Mouse (Mus musculus) kidney, adult 2 months (tissue): ENCODE measurements at regions not wholly inside any gene's neighbourhood (a gene's known extent, or its start where the extent isn't known, plus 50 kb on each side); places are given as distances from the start of the nearest gene placed in this dataset.
A peak's percentile ranks its signal among the peaks of the same experiment; 100 is the strongest.

Experiments used
- DNase-seq: peaks from one replicate; pipeline ENCODE4 v3.0.0; 2021
- H3K27ac ChIP-seq: fragments of 200-500 bp; 2 replicates; pipeline ENCODE4 v1.5.1; 2012; ENCODE audit warnings: low read depth, low read length, control low read depth, inconsistent platforms; ENCODE audit not compliant: insufficient read depth
- H3K27me3 ChIP-seq: fragments of 200-500 bp; replicated peaks from 2 replicates; pipeline ENCODE4 v1.6.1; 2012; ENCODE audit warnings: mild to moderate bottlenecking, moderate library complexity, low read length, inconsistent platforms; ENCODE audit not compliant: control insufficient read depth, insufficient read depth
- H3K36me3 ChIP-seq: fragments of 200-500 bp; 2 replicates; pipeline ENCODE4 v1.6.1; 2012; ENCODE audit warnings: mild to moderate bottlenecking, moderate library complexity, low read length, inconsistent platforms; ENCODE audit not compliant: control insufficient read depth, insufficient read depth
- H3K4me1 ChIP-seq: fragments of 200-500 bp; 2 replicates; pipeline ENCODE4 v1.6.1; 2011; ENCODE audit warnings: low read length; ENCODE audit not compliant: control insufficient read depth, insufficient read depth
- H3K4me3 ChIP-seq: fragments of 200-500 bp; 2 replicates; pipeline ENCODE4 v1.5.1; 2011; ENCODE audit warnings: mild to moderate bottlenecking, low read depth, low read length, control low read depth; ENCODE audit not compliant: insufficient read depth
- CTCF ChIP-seq: fragments of 200-500 bp; conservative IDR thresholded peaks from 2 replicates; pipeline ENCODE4 v1.5.1; 2011; ENCODE audit warnings: low read depth, mild to moderate bottlenecking, control low read depth, low read length, moderate library complexity, mixed read lengths; ENCODE audit not compliant: insufficient read depth, insufficient read length
- POLR2A ChIP-seq: fragments of 200-500 bp; IDR thresholded peaks from one replicate; pipeline ENCODE4 v1.6.1; 2011; ENCODE audit warnings: low read depth, low read length, control low read depth
- WGBS: fragments of 180-500 bp; shearing (Covaris S2); methylation state at CpG from one replicate; pipeline ENCODE4 v1.1.7; 2018; 5-methylcytosine and 5-hydroxymethylcytosine counted together

- H3K4me3 ChIP-seq, result no peak overlapping the region
- TF ChIP-seq POLR2A, result no peak
- no peak for TF ChIP-seq CTCF
- 17% methylated on average over 1 of the region's 1 CpGs for WGBS
- H3K27me3 ChIP-seq, result no peaks in the 10 kb centered on the region
- peak; percentile 35 for DNase-seq
- no peak overlapping the region for H3K27ac ChIP-seq
- no peaks in the 10 kb centered on the region for H3K36me3 ChIP-seq
- no peaks in the 10 kb centered on the region for H3K4me1 ChIP-seq
These were observed 586.8 kb downstream of the Cdk5rap2 start for GRCm38 (mm10) chr4:69823311-69823940.

GRCm38 (mm10) chr4:69818885-69819284, 591.4 kb downstream of the Cdk5rap2 start:
- H3K27me3 ChIP-seq, result no peaks in the 10 kb centered on the region
- 62% methylated on average over 3 of the region's 3 CpGs for WGBS
- no peak for DNase-seq
- no peaks in the 10 kb centered on the region for H3K36me3 ChIP-seq
- no peak overlapping the region for H3K27ac ChIP-seq
- TF ChIP-seq POLR2A, result no peak
- no peak for TF ChIP-seq CTCF
- H3K4me3 ChIP-seq, result no peak overlapping the region
- H3K4me1 ChIP-seq, result no peaks in the 10 kb centered on the region

- TF ChIP-seq CTCF (no peak), POLR2A (no peak)
- no peaks in the 10 kb centered on the region for H3K36me3 ChIP-seq
These were observed 624.7 kb downstream of the Cdk5rap2 start for GRCm38 (mm10) chr4:69785481-69786050.

GRCm38 (mm10) chr4:69781258-69781657, 629.0 kb downstream of the Cdk5rap2 start:
- 77% methylated on average over 8 of the region's 8 CpGs for WGBS
- Histone ChIP-seq H3K36me3 (no peaks in the 10 kb centered on the region), H3K4me1 (no peaks in the 10 kb centered on the region; the same call in 1 of the 2 replicates), H3K4me3 (no peak overlapping the region), H3K27me3 (no peaks in the 10 kb centered on the region), H3K27ac (no peak overlapping the region)
- no peak for DNase-seq
- no peak for TF ChIP-seq CTCF
- TF ChIP-seq POLR2A, result no peak

More at GRCm38 (mm10) chr4:69785481-69786050, 624.7 kb downstream of the Cdk5rap2 start:
- Histone ChIP-seq H3K4me1 (no peaks in the 10 kb centered on the region; the same call in 1 of the 2 replicates), H3K27me3 (no peaks in the 10 kb centered on the region), H3K27ac (no peak overlapping the region), H3K4me3 (no peak overlapping the region)
- WGBS, result 58% methylated on average over 7 of the region's 7 CpGs
- peak; percentile 50 for DNase-seq

- no peak overlapping the region for H3K4me3 ChIP-seq
- no peaks in the 10 kb centered on the region for H3K27me3 ChIP-seq
- no peak overlapping the region for H3K27ac ChIP-seq
- H3K36me3 ChIP-seq, result no peaks in the 10 kb centered on the region
- no peak for DNase-seq
- TF ChIP-seq CTCF (no peak), POLR2A (no peak)
- 82% methylated on average over 3 of the region's 3 CpGs for WGBS
- H3K4me1 ChIP-seq, result no peaks in the 10 kb centered on the region
These were observed 648.4 kb downstream of the Cdk5rap2 start for GRCm38 (mm10) chr4:69761841-69762240.

GRCm38 (mm10) chr4:69759596-69759995, 650.6 kb downstream of the Cdk5rap2 start:
- H3K27ac ChIP-seq, result no peak overlapping the region
- TF ChIP-seq POLR2A (no peak), CTCF (no peak)
- H3K36me3 ChIP-seq, result no peaks in the 10 kb centered on the region
- H3K4me3 ChIP-seq, result no peak overlapping the region
- H3K27me3 ChIP-seq, result no peaks in the 10 kb centered on the region
- H3K4me1 ChIP-seq, result no peaks in the 10 kb centered on the region
- no peak for DNase-seq
- WGBS, result 81% methylated on average over 2 of the region's 2 CpGs

- DNase-seq, result no peak
- 66% methylated on average over 2 of the region's 2 CpGs for whole genome bisulfite sequencing
- H3K36me3 ChIP-seq, result no peaks in the 10 kb centered on the region
- no peaks in the 10 kb centered on the region for H3K27me3 ChIP-seq
- no peak; the same call in 1 of the 2 replicates for TF ChIP-seq CTCF
- TF ChIP-seq POLR2A, result no peak
- H3K4me1 ChIP-seq, result no peaks in the 10 kb centered on the region
- H3K4me3 ChIP-seq, result no peak overlapping the region
- no peak overlapping the region for H3K27ac ChIP-seq
These were observed 655.7 kb downstream of the Cdk5rap2 start for GRCm38 (mm10) chr4:69754567-69754966.

- H3K27ac ChIP-seq, result no peak overlapping the region
- DNase-seq, result no peak
- no peaks in the 10 kb centered on the region for H3K27me3 ChIP-seq
- TF ChIP-seq POLR2A (no peak), CTCF (no peak)
- H3K4me3 ChIP-seq, result no peak overlapping the region
- H3K36me3 ChIP-seq, result no peaks in the 10 kb centered on the region
- 78% methylated on average over 3 of the region's 3 CpGs for WGBS
- H3K4me1 ChIP-seq, result no peaks in the 10 kb centered on the region
These were observed 657.2 kb downstream of the Cdk5rap2 start for GRCm38 (mm10) chr4:69753086-69753485.
